Mouse (Mus musculus): ENCODE data around the gene Amtn. TPM values are rescaled to one million over a fixed set of nuclear protein-coding genes. Genes with fewer than 3 reads are reported as not detected.
"Not testable (repeated sequence)": the region's sequence is repeated elsewhere in the genome, so short reads cannot be mapped to it uniquely, and the experiment has no call there.

The Amtn gene
- polyA plus RNA-seq, 1 experiment from 2014 or later: not detected

- ATAC-seq (ENCODE audit: insufficient number of reproducible peaks, insufficient read depth, low FRiP score, low read depth): no peak
Observed at GRCm38 (mm10) chr5:88399849-88400248, 23.9 kb downstream of the Amtn start.

DNA sequence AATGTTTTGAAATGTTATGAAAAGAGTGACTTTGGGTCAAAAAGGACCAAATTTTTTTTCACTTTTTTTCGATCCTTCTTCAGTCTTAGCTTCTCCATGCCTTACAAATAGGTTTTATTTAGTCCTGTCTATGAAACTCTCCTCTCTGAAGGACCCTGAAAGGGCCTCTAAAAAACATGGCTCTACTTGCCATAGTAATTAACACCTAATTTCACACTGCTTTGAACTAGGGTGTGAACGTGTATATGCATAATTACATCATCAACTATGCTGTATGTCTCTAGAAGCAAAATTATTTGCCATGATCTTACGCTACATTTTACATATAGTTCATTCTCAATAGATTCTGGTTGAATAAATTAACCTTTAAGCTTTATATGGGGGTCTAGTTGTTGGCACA, 25.6 kb downstream of the Amtn start:
- H3K27ac ChIP-seq (replicated peaks in 1 of 2; ENCODE audit: control insufficient read depth in 1 of 2, insufficient read depth in 1 of 2, low read depth in 2 of 2, low read length in 2 of 2): no peak overlapping the region
- H3K9me3 ChIP-seq (ENCODE audit: control insufficient read depth, low read length): no peaks in the 10 kb centered on the region
- no peak overlapping the region for H3K4me2 ChIP-seq (ENCODE audit: low read length)
- H3K9ac ChIP-seq (ENCODE audit: low read length): no peak overlapping the region
- 69% methylated on average over 3 of the region's 3 CpGs for WGBS
- no peaks in the 10 kb centered on the region for H3K4me1 ChIP-seq (ENCODE audit: control insufficient read depth in 2 of 2, insufficient read depth in 2 of 2, low read length in 2 of 2)
- no peak overlapping the region for H3K4me3 ChIP-seq (ENCODE audit: control insufficient read depth in 1 of 2, insufficient read depth in 1 of 2, low read depth in 1 of 2, low read length in 2 of 2)
- H3K27me3 ChIP-seq (ENCODE audit: control insufficient read depth, insufficient read depth, low read length): no peaks in the 10 kb centered on the region
- no peaks in the 10 kb centered on the region for H3K36me3 ChIP-seq (ENCODE audit: control insufficient read depth, insufficient read depth, low read length)
- ATAC-seq (ENCODE audit: insufficient number of reproducible peaks, insufficient read depth, low FRiP score, low read depth): no peak

More at GRCm38 (mm10) chr5:88399849-88400248, 23.9 kb downstream of the Amtn start:
- WGBS: 4% methylated on average over 6 of the region's 6 CpGs
- Histone ChIP-seq H3K27ac (replicated peaks in 1 of 2; ENCODE audit: control insufficient read depth in 1 of 2, insufficient read depth in 1 of 2, low read depth in 2 of 2, low read length in 2 of 2) (no peak overlapping the region), H3K9ac (ENCODE audit: low read length) (no peak overlapping the region), H3K4me3 (ENCODE audit: control insufficient read depth in 1 of 2, insufficient read depth in 1 of 2, low read depth in 1 of 2, low read length in 2 of 2) (no peak overlapping the region), H3K4me1 (ENCODE audit: control insufficient read depth in 2 of 2, insufficient read depth in 2 of 2, low read length in 2 of 2) (no peaks in the 10 kb centered on the region), H3K27me3 (ENCODE audit: control insufficient read depth, insufficient read depth, low read length) (no peaks in the 10 kb centered on the region), H3K4me2 (ENCODE audit: low read length) (no peak overlapping the region), H3K36me3 (ENCODE audit: control insufficient read depth, insufficient read depth, low read length) (no peaks in the 10 kb centered on the region), H3K9me3 (ENCODE audit: control insufficient read depth, low read length) (no peaks in the 10 kb centered on the region)

DNA sequence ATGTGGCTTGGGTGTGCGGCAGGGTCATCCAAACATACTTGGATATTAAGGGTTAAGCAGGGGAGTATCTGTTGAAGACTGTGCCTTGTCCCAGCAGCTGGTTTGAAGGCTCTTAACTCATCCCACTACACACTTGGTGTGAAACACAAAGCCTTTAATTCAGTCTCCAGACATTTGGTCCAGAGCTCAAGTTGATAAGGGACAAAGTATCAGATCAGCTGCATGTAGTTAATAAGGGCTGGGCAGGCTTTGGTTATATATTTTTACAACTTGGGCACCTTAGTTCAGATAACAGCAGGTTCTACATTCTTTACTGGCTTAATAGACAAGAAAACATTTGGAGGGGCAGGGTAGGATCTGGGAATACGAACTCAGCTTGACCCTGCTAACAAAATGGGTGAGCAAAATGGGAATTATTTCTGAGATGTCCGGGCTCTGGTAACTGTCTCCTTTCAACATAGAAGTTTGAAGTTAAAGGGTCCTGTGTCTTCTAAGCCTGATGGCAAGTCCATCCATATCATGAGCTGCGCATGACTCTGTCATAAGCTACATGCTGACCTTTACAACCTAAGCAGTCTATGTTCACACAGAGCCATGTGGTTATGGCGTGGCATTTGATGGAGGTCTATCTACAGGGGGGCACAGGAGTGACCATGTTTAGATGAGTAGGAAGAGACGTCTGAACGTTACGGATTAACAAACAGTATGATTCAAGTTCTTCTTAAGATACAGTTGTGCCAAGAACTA, 44.6 kb downstream of the Amtn start:
- H3K4me1 ChIP-seq (ENCODE audit: control insufficient read depth in 2 of 2, insufficient read depth in 2 of 2, low read length in 2 of 2): no peaks in the 10 kb centered on the region
- no peak overlapping the region for H3K9ac ChIP-seq (ENCODE audit: low read length)
- H3K36me3 ChIP-seq (ENCODE audit: control insufficient read depth, insufficient read depth, low read length): no peaks in the 10 kb centered on the region
- 79% methylated on average over 8 of the region's 8 CpGs for WGBS
- H3K27ac ChIP-seq (replicated peaks in 1 of 2; ENCODE audit: control insufficient read depth in 1 of 2, insufficient read depth in 1 of 2, low read depth in 2 of 2, low read length in 2 of 2): no peak overlapping the region
- H3K4me2 ChIP-seq (ENCODE audit: low read length): no peak overlapping the region
- H3K9me3 ChIP-seq (ENCODE audit: control insufficient read depth, low read length): no peaks in the 10 kb centered on the region
- H3K27me3 ChIP-seq (ENCODE audit: control insufficient read depth, insufficient read depth, low read length): no peaks in the 10 kb centered on the region
- ATAC-seq (ENCODE audit: insufficient number of reproducible peaks, insufficient read depth, low FRiP score, low read depth): no peak
- H3K4me3 ChIP-seq (ENCODE audit: control insufficient read depth in 1 of 2, insufficient read depth in 1 of 2, low read depth in 1 of 2, low read length in 2 of 2): no peak overlapping the region

DNA sequence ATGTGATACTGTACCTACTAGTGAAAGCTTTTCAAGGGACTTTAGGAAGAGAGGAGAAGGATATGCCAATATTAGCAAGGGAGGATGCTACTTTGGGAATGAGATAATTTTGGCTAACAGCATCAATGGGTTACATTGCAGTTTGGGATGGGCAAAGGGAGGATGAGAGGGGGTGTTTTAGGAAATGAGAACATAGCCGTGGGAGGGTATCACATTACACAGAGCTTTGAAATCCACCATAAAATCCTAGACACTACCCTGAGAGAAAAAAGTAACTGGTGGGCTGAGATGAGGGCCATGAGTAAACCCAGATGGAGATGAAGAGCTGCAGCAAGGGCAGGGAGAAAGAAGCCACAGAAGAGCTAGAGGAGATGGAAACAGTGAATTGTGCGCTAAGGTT, 49.0 kb downstream of the Amtn start:
- H3K4me3 ChIP-seq (ENCODE audit: control insufficient read depth in 1 of 2, insufficient read depth in 1 of 2, low read depth in 1 of 2, low read length in 2 of 2); H3K9ac ChIP-seq (ENCODE audit: low read length); H3K36me3 ChIP-seq (ENCODE audit: control insufficient read depth, insufficient read depth, low read length); H3K4me2 ChIP-seq (ENCODE audit: low read length); H3K27me3 ChIP-seq (ENCODE audit: control insufficient read depth, insufficient read depth, low read length); H3K27ac ChIP-seq (replicated peaks in 1 of 2; ENCODE audit: control insufficient read depth in 1 of 2, insufficient read depth in 1 of 2, low read depth in 2 of 2, low read length in 2 of 2); H3K4me1 ChIP-seq (ENCODE audit: control insufficient read depth in 2 of 2, insufficient read depth in 2 of 2, low read length in 2 of 2); ATAC-seq (ENCODE audit: insufficient number of reproducible peaks, insufficient read depth, low FRiP score, low read depth); H3K9me3 ChIP-seq (ENCODE audit: control insufficient read depth, low read length): not testable (repeated sequence)
- WGBS: 77% methylated on average over 2 of the region's 2 CpGs

GRCm38 (mm10) chr5:88426753-88427152, 50.8 kb downstream of the Amtn start:
- WGBS: 43% methylated on average over 1 of the region's 1 CpGs
- H3K4me3 ChIP-seq (ENCODE audit: control insufficient read depth in 1 of 2, insufficient read depth in 1 of 2, low read depth in 1 of 2, low read length in 2 of 2): no peak overlapping the region
- ATAC-seq (ENCODE audit: insufficient number of reproducible peaks, insufficient read depth, low FRiP score, low read depth): no peak
- no peaks in the 10 kb centered on the region for H3K36me3 ChIP-seq (ENCODE audit: control insufficient read depth, insufficient read depth, low read length)
- H3K4me1 ChIP-seq (ENCODE audit: control insufficient read depth in 2 of 2, insufficient read depth in 2 of 2, low read length in 2 of 2): no peaks in the 10 kb centered on the region
- no peak overlapping the region for H3K4me2 ChIP-seq (ENCODE audit: low read length)
- no peak overlapping the region for H3K27ac ChIP-seq (replicated peaks in 1 of 2; ENCODE audit: control insufficient read depth in 1 of 2, insufficient read depth in 1 of 2, low read depth in 2 of 2, low read length in 2 of 2)
- H3K9me3 ChIP-seq (ENCODE audit: control insufficient read depth, low read length): no peaks in the 10 kb centered on the region
- no peaks in the 10 kb centered on the region for H3K27me3 ChIP-seq (ENCODE audit: control insufficient read depth, insufficient read depth, low read length)
- no peak overlapping the region for H3K9ac ChIP-seq (ENCODE audit: low read length)

Other genes starting within 250 kb of the Amtn start
- gene Gm11115, start 222.0 kb upstream of the Amtn start, polyA plus RNA-seq (2014; fragmentation: Nextera tagmentation; extraction: Ambion mirVana): not detected in 2 replicates
- not detected in 2 replicates for gene Gm7714, start 107.2 kb upstream of the Amtn start, polyA plus RNA-seq (2014; fragmentation: Nextera tagmentation; extraction: Ambion mirVana)
- not detected in 2 replicates for gene Prol1, start 58.8 kb upstream of the Amtn start, polyA plus RNA-seq (2014; fragmentation: Nextera tagmentation; extraction: Ambion mirVana)
- not detected in 2 replicates for gene Ambn, start 79.9 kb downstream of the Amtn start, polyA plus RNA-seq (2014; fragmentation: Nextera tagmentation; extraction: Ambion mirVana)
- not detected in 2 replicates for gene Enam, start 111.9 kb downstream of the Amtn start, polyA plus RNA-seq (2014; fragmentation: Nextera tagmentation; extraction: Ambion mirVana)
- gene Jchain, start 151.8 kb downstream of the Amtn start, polyA plus RNA-seq (2014; fragmentation: Nextera tagmentation; extraction: Ambion mirVana): 0.11 TPM in 1 of 2 replicates, not detected in the other
- 42.0 and 42.3 TPM in 2 replicates for gene Utp3, start 178.4 kb downstream of the Amtn start, polyA plus RNA-seq (2014; fragmentation: Nextera tagmentation; extraction: Ambion mirVana)
- gene Rufy3, start 188.9 kb downstream of the Amtn start, polyA plus RNA-seq (2014; fragmentation: Nextera tagmentation; extraction: Ambion mirVana): 15.6 and 16.5 TPM in 2 replicates